Mouse (Mus musculus): Measurements from ENCODE around the gene Ino80e. TPM values are rescaled to one million over a fixed set of nuclear protein-coding genes. Genes with fewer than 3 reads are reported as not detected.
A peak's percentile ranks its signal among the peaks of the same experiment; 100 is the strongest.
"Not testable (repeated sequence)": the region's sequence is repeated elsewhere in the genome, so short reads cannot be mapped to it uniquely, and the experiment has no call there.

Ino80e gene
- polyA plus RNA-seq (2014; fragmentation: Nextera tagmentation; extraction: Ambion mirVana), result 93.5 and 95.8 TPM in 2 replicates

GRCm38 (mm10) chr7:126862147-126862784, at the start of gene Ino80e:
Gene Ino80e, minus strand, starts transcription at chr7:126862377.
- Histone ChIP-seq H3K9ac (replicated peaks; ENCODE audit: low read length) (peak within 1 kb of the TSS; percentile 59), H3K9me3 (ENCODE audit: control insufficient read depth, low read length) (no peaks in the 10 kb centered on the region), H3K4me1 (ENCODE audit: control insufficient read depth, insufficient read depth, low read length) (peaks cover 21% of the 10 kb centered on the region), H3K4me3 (replicated peaks; ENCODE audit: low read depth, low read length) (peak within 1 kb of the TSS; percentile 61), H3K36me3 (ENCODE audit: control insufficient read depth, insufficient read depth, low read length) (peaks cover 53% of the 10 kb centered on the region), H3K27ac (replicated peaks; ENCODE audit: low read depth, low read length) (peak within 1 kb of the TSS; percentile 75), H3K27me3 (ENCODE audit: control insufficient read depth, insufficient read depth, low read length) (no peaks in the 10 kb centered on the region), H3K4me2 (ENCODE audit: low read length) (peak within 1 kb of the TSS; percentile 89)
- peak; percentile 69 for ATAC-seq (ENCODE audit: low FRiP score, low TSS enrichment)
- DNase-seq, result peak; percentile 99
- under 1% methylated on average over 41 of the region's 41 CpGs for WGBS

DNA sequence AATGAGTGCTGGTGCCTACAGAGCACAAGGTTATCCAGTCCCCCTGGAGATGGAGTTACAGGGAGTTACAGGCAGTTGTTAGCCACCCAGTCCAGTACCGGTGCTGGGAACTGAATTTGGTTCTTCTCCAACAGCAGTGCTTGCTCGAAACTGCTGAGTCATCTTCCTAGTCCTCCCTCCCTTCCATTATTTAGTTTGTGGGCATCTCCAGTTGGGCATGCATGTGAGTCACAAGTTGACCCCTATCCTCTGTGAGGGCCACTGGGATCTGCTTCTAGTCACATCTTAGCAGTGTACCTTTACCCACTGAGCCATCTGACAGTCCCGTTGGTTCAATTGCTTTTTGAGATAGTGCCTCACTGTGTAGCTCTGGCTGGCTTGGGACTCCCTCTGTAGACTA, 43.4 kb upstream of the Ino80e start:
- H3K27me3 ChIP-seq (ENCODE audit: control insufficient read depth, insufficient read depth, low read length), result no peaks in the 10 kb centered on the region
- no peak overlapping the region for H3K27ac ChIP-seq (replicated peaks; ENCODE audit: low read depth, low read length)
- no peak overlapping the region for H3K9ac ChIP-seq (replicated peaks; ENCODE audit: low read length)
- H3K4me1 ChIP-seq (ENCODE audit: control insufficient read depth, insufficient read depth, low read length), result no peaks in the 10 kb centered on the region
- H3K9me3 ChIP-seq (ENCODE audit: control insufficient read depth, low read length), result no peaks in the 10 kb centered on the region
- H3K36me3 ChIP-seq (ENCODE audit: control insufficient read depth, insufficient read depth, low read length), result no peaks in the 10 kb centered on the region
- ATAC-seq (ENCODE audit: low FRiP score, low TSS enrichment) (no peak), DNase-seq (no peak)
- H3K4me2 ChIP-seq (ENCODE audit: low read length), result no peak overlapping the region
- no peak overlapping the region for H3K4me3 ChIP-seq (replicated peaks; ENCODE audit: low read depth, low read length)
- WGBS, result 90% methylated on average over 3 of the region's 3 CpGs

DNA sequence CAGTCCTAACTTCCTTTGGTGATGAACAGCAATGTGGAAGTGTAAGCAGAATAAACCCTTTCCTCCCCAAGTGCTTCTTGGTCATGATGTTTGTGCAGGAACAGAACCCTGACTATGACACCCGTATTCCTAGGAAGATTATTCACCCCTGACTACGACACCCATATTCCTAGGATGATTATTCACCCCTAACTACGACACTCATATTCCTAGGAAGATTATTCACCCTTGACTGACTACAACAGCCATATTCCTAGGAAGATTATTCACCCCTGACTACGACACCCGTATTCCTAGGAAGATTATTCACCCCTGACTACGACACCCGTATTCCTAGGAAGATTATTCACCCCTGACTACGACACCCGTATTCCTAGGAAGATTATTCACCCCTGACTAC, 37.6 kb upstream of the Ino80e start:
- not testable (repeated sequence) for H3K9me3 ChIP-seq (ENCODE audit: control insufficient read depth, low read length); DNase-seq
- WGBS, result 88% methylated on average over 7 of the region's 9 CpGs

DNA sequence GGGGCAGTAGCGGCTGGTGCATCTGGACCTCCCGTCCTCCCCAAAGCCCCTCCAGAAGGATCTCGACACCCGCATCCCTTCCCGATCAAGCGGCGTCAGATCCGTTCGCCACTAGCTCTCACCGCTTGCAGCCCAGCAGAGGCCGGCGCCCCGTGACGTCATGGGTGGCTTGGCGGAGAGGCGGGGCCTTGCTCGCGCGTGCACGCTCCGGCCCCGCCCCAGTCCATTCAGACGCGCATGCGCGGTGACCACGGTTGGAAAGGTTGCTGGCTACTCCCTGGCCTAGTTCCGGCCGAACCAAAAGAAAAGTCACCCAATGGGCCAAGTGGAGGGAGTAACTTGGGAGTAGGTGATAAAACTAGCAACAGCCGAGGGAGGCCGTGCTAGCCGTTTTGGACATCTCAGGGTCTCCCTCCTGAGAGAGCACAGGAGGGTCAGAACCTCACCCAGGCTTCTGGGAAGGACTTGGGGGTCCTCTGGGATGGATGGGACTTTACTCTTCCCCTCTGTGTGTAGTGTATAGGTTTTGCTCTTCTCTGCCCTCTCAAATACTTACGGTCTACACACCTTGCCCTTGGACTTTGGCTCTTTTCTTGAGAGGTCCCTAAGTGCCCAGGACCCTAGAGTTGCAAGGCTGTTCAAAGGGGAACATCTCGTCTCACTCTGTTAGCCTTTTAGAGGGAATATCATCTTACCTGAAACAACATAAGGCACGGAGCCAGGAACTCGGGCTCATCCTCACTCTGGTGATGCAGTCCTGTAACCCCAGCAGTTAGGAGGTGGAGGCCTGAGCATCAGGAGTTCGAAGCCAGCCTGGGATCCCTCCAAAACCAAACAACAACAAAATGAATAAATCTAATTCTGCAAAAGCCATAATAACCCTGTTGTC, 36.2 kb upstream of the Ino80e start:
- H3K9ac ChIP-seq (replicated peaks; ENCODE audit: low read length), result peak overlapping the region; percentile 85
- H3K4me1 ChIP-seq (ENCODE audit: control insufficient read depth, insufficient read depth, low read length), result peaks cover 14% of the 10 kb centered on the region
- no peaks in the 10 kb centered on the region for H3K27me3 ChIP-seq (ENCODE audit: control insufficient read depth, insufficient read depth, low read length)
- DNase-seq, result peak; percentile 98
- peak overlapping the region; percentile 84 for H3K4me2 ChIP-seq (ENCODE audit: low read length)
- H3K4me3 ChIP-seq (replicated peaks; ENCODE audit: low read depth, low read length), result peak overlapping the region; percentile 65
- no peaks in the 10 kb centered on the region for H3K36me3 ChIP-seq (ENCODE audit: control insufficient read depth, insufficient read depth, low read length)
- ATAC-seq (ENCODE audit: low FRiP score, low TSS enrichment), result peak; percentile 91
- H3K27ac ChIP-seq (replicated peaks; ENCODE audit: low read depth, low read length), result peak overlapping the region; percentile 91
- WGBS, result 12% methylated on average over 37 of the region's 37 CpGs
- no peaks in the 10 kb centered on the region for H3K9me3 ChIP-seq (ENCODE audit: control insufficient read depth, low read length)

More for the DNA sequence above, 37.6 kb upstream of the Ino80e start:
- H3K36me3 ChIP-seq (ENCODE audit: control insufficient read depth, insufficient read depth, low read length); H3K4me2 ChIP-seq (ENCODE audit: low read length); H3K9ac ChIP-seq (replicated peaks; ENCODE audit: low read length); H3K27me3 ChIP-seq (ENCODE audit: control insufficient read depth, insufficient read depth, low read length); ATAC-seq (ENCODE audit: low FRiP score, low TSS enrichment); H3K27ac ChIP-seq (replicated peaks; ENCODE audit: low read depth, low read length); H3K4me3 ChIP-seq (replicated peaks; ENCODE audit: low read depth, low read length): not testable (repeated sequence)
- peaks cover 14% of the 10 kb centered on the region for H3K4me1 ChIP-seq (ENCODE audit: control insufficient read depth, insufficient read depth, low read length)

GRCm38 (mm10) chr7:126897390-126898101, 35.4 kb upstream of the Ino80e start:
- WGBS, result 24% methylated on average over 16 of the region's 16 CpGs

DNA sequence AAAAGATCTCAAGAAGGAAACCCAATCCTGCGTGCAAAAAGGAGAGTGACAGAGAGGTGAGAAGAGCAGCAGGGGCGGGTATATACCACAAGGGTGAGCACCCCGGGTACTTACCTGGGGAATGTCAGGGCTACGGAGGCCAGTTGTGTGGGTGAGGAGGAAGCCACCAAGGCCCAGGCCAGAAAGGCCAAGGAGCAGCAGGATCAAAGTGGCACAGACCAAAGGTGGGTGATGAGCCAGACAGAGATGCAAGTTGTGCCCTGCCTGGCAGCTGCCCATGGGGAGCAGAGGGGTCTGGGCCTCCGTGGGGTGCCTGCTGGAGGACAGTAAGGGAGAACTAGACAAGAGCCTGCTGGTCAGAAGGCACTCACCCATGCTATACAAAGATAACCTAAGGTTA, 34.7 kb upstream of the Ino80e start:
- WGBS, result 83% methylated on average over 5 of the region's 5 CpGs
- Histone ChIP-seq H3K27ac (replicated peaks; ENCODE audit: low read depth, low read length) (no peak overlapping the region), H3K9me3 (ENCODE audit: control insufficient read depth, low read length) (no peaks in the 10 kb centered on the region), H3K36me3 (ENCODE audit: control insufficient read depth, insufficient read depth, low read length) (no peaks in the 10 kb centered on the region), H3K9ac (replicated peaks; ENCODE audit: low read length) (0 out of 2 replicates have a peak overlapping the region, but pooled peaks have one; percentile 16), H3K4me3 (replicated peaks; ENCODE audit: low read depth, low read length) (no peak overlapping the region), H3K27me3 (ENCODE audit: control insufficient read depth, insufficient read depth, low read length) (no peaks in the 10 kb centered on the region), H3K4me1 (ENCODE audit: control insufficient read depth, insufficient read depth, low read length) (peaks cover 14% of the 10 kb centered on the region), H3K4me2 (ENCODE audit: low read length) (peak overlapping the region; percentile 84)
- ATAC-seq (ENCODE audit: low FRiP score, low TSS enrichment) (no peak), DNase-seq (no peak)

More at GRCm38 (mm10) chr7:126897390-126898101, 35.4 kb upstream of the Ino80e start:
- peaks cover 14% of the 10 kb centered on the region for H3K4me1 ChIP-seq (ENCODE audit: control insufficient read depth, insufficient read depth, low read length)
- no peaks in the 10 kb centered on the region for H3K27me3 ChIP-seq (ENCODE audit: control insufficient read depth, insufficient read depth, low read length)
- peak overlapping the region; percentile 85 for H3K9ac ChIP-seq (replicated peaks; ENCODE audit: low read length)
- H3K9me3 ChIP-seq (ENCODE audit: control insufficient read depth, low read length), result no peaks in the 10 kb centered on the region
- peak overlapping the region; percentile 91 for H3K27ac ChIP-seq (replicated peaks; ENCODE audit: low read depth, low read length)
- peak; percentile 75 for ATAC-seq (ENCODE audit: low FRiP score, low TSS enrichment)
- no peak for DNase-seq
- H3K36me3 ChIP-seq (ENCODE audit: control insufficient read depth, insufficient read depth, low read length), result no peaks in the 10 kb centered on the region
- H3K4me2 ChIP-seq (ENCODE audit: low read length), result peak overlapping the region; percentile 84
- peak overlapping the region; percentile 65 for H3K4me3 ChIP-seq (replicated peaks; ENCODE audit: low read depth, low read length)

GRCm38 (mm10) chr7:126888852-126889251, 26.7 kb upstream of the Ino80e start:
- Histone ChIP-seq H3K27me3 (ENCODE audit: control insufficient read depth, insufficient read depth, low read length) (no peaks in the 10 kb centered on the region), H3K36me3 (ENCODE audit: control insufficient read depth, insufficient read depth, low read length) (peaks cover 14% of the 10 kb centered on the region), H3K4me3 (replicated peaks; ENCODE audit: low read depth, low read length) (no peak overlapping the region), H3K27ac (replicated peaks; ENCODE audit: low read depth, low read length) (no peak overlapping the region), H3K9me3 (ENCODE audit: control insufficient read depth, low read length) (no peaks in the 10 kb centered on the region), H3K4me1 (ENCODE audit: control insufficient read depth, insufficient read depth, low read length) (no peaks in the 10 kb centered on the region), H3K4me2 (ENCODE audit: low read length) (no peak overlapping the region), H3K9ac (replicated peaks; ENCODE audit: low read length) (no peak overlapping the region)
- ATAC-seq (ENCODE audit: low FRiP score, low TSS enrichment) (no peak), DNase-seq (no peak)
- WGBS, result 57% methylated on average over 7 of the region's 7 CpGs

- Histone ChIP-seq H3K9ac (replicated peaks; ENCODE audit: low read length) (no peak overlapping the region), H3K9me3 (ENCODE audit: control insufficient read depth, low read length) (no peaks in the 10 kb centered on the region), H3K27ac (replicated peaks; ENCODE audit: low read depth, low read length) (no peak overlapping the region), H3K27me3 (ENCODE audit: control insufficient read depth, insufficient read depth, low read length) (no peaks in the 10 kb centered on the region), H3K4me2 (ENCODE audit: low read length) (no peak overlapping the region), H3K36me3 (ENCODE audit: control insufficient read depth, insufficient read depth, low read length) (peaks cover 14% of the 10 kb centered on the region), H3K4me1 (ENCODE audit: control insufficient read depth, insufficient read depth, low read length) (peaks cover 11% of the 10 kb centered on the region), H3K4me3 (replicated peaks; ENCODE audit: low read depth, low read length) (no peak overlapping the region)
- ATAC-seq (ENCODE audit: low FRiP score, low TSS enrichment) (no peak), DNase-seq (no peak)
- 92% methylated on average over 5 of the region's 5 CpGs for WGBS
Measured at GRCm38 (mm10) chr7:126887281-126887680, 25.1 kb upstream of the Ino80e start.
